Mouse (Mus musculus): Measurements from ENCODE around the gene Ccdc57.

GRCm38 (mm10) chr11:120940959-120941358, 8.3 kb upstream of the Ccdc57 start:
- TF ChIP-seq CTCF (IDR thresholded peaks at IDR 0.05; ENCODE audit: low read depth) (no peak), EP300 (IDR thresholded peaks at IDR 0.05; ENCODE audit: low read depth) (no peak)
